Mouse (Mus musculus): ENCODE measurements around the gene Mmel1. TPM values are rescaled to one million over a fixed set of nuclear protein-coding genes. Genes with fewer than 3 reads are reported as not detected.

Gene Mmel1
- polyA plus RNA-seq, 1 experiment from 2014 or later = 0.93 TPM

- Histone ChIP-seq H3K4me2 (ENCODE audit: low read length) (peak overlapping the region; percentile 45), H3K27ac (ENCODE audit: low read depth, low read length) (no peak overlapping the region), H3K9ac (ENCODE audit: low read depth, low read length) (peak overlapping the region; percentile 63), H3K4me1 (ENCODE audit: control insufficient read depth, insufficient read depth, low read depth, low read length) (peaks cover 2% of the 10 kb centered on the region; the same call in 1 of the 2 replicates), H3K27me3 (replicated peaks; ENCODE audit: control insufficient read depth, insufficient read depth, low read length) (no peaks in the 10 kb centered on the region), H3K9me3 (ENCODE audit: control insufficient read depth, low read length) (no peaks in the 10 kb centered on the region), H3K36me3 (ENCODE audit: control insufficient read depth, insufficient read depth, low read length) (no peaks in the 10 kb centered on the region), H3K4me3 (ENCODE audit: low read length) (peak overlapping the region; percentile 39)
- ATAC-seq = peak; percentile 83
- 3% methylated on average over 13 of the region's 13 CpGs for WGBS
Measured at GRCm38 (mm10) chr4:154871757-154872251, 2.4 kb downstream of the Mmel1 start.

- no peak for ATAC-seq
- Histone ChIP-seq H3K4me1 (ENCODE audit: control insufficient read depth, insufficient read depth, low read depth, low read length) (peaks cover 3% of the 10 kb centered on the region), H3K27me3 (replicated peaks; ENCODE audit: control insufficient read depth, insufficient read depth, low read length) (no peaks in the 10 kb centered on the region), H3K9ac (ENCODE audit: low read depth, low read length) (no peak overlapping the region), H3K9me3 (ENCODE audit: control insufficient read depth, low read length) (no peaks in the 10 kb centered on the region), H3K27ac (ENCODE audit: low read depth, low read length) (no peak overlapping the region), H3K36me3 (ENCODE audit: control insufficient read depth, insufficient read depth, low read length) (no peaks in the 10 kb centered on the region), H3K4me3 (ENCODE audit: low read length) (no peak overlapping the region), H3K4me2 (ENCODE audit: low read length) (no peak overlapping the region)
- 72% methylated on average over 6 of the region's 6 CpGs for WGBS
Measured at GRCm38 (mm10) chr4:154873186-154873585, 3.8 kb downstream of the Mmel1 start.

- Histone ChIP-seq H3K4me1 (ENCODE audit: control insufficient read depth, insufficient read depth, low read depth, low read length) (peaks cover 4% of the 10 kb centered on the region), H3K9me3 (ENCODE audit: control insufficient read depth, low read length) (no peaks in the 10 kb centered on the region), H3K4me2 (ENCODE audit: low read length) (peak overlapping the region; percentile 73), H3K27me3 (replicated peaks; ENCODE audit: control insufficient read depth, insufficient read depth, low read length) (no peaks in the 10 kb centered on the region), H3K4me3 (ENCODE audit: low read length) (peak overlapping the region; percentile 41), H3K36me3 (ENCODE audit: control insufficient read depth, insufficient read depth, low read length) (no peaks in the 10 kb centered on the region), H3K9ac (ENCODE audit: low read depth, low read length) (peak overlapping the region; percentile 56), H3K27ac (ENCODE audit: low read depth, low read length) (peak overlapping the region; percentile 68)
- peak; percentile 98 for ATAC-seq
- 12% methylated on average over 18 of the region's 18 CpGs for WGBS
Measured at GRCm38 (mm10) chr4:154877864-154878548, 8.6 kb downstream of the Mmel1 start.

GRCm38 (mm10) chr4:154880730-154881129, 11.3 kb downstream of the Mmel1 start:
- Histone ChIP-seq H3K9ac (ENCODE audit: low read depth, low read length) (no peak overlapping the region), H3K27ac (ENCODE audit: low read depth, low read length) (no peak overlapping the region), H3K4me2 (ENCODE audit: low read length) (no peak overlapping the region), H3K4me3 (ENCODE audit: low read length) (no peak overlapping the region), H3K36me3 (ENCODE audit: control insufficient read depth, insufficient read depth, low read length) (no peaks in the 10 kb centered on the region), H3K9me3 (ENCODE audit: control insufficient read depth, low read length) (no peaks in the 10 kb centered on the region), H3K27me3 (replicated peaks; ENCODE audit: control insufficient read depth, insufficient read depth, low read length) (no peaks in the 10 kb centered on the region), H3K4me1 (ENCODE audit: control insufficient read depth, insufficient read depth, low read depth, low read length) (peaks cover 4% of the 10 kb centered on the region)
- WGBS = 78% methylated on average over 6 of the region's 6 CpGs
- no peak for ATAC-seq

GRCm38 (mm10) chr4:154882014-154882659, 12.8 kb downstream of the Mmel1 start:
- H3K4me2 ChIP-seq (ENCODE audit: low read length) = no peak overlapping the region

GRCm38 (mm10) chr4:154885416-154885815, 16.0 kb downstream of the Mmel1 start:
- no peaks in the 10 kb centered on the region for H3K9me3 ChIP-seq (ENCODE audit: control insufficient read depth, low read length)
- H3K36me3 ChIP-seq (ENCODE audit: control insufficient read depth, insufficient read depth, low read length) = no peaks in the 10 kb centered on the region
- no peak overlapping the region for H3K4me2 ChIP-seq (ENCODE audit: low read length)
- no peaks in the 10 kb centered on the region for H3K27me3 ChIP-seq (replicated peaks; ENCODE audit: control insufficient read depth, insufficient read depth, low read length)
- WGBS = 71% methylated on average over 11 of the region's 11 CpGs
- no peak overlapping the region for H3K4me3 ChIP-seq (ENCODE audit: low read length)
- H3K27ac ChIP-seq (ENCODE audit: low read depth, low read length) = no peak overlapping the region
- no peak for ATAC-seq
- no peak overlapping the region; the same call in 1 of the 2 replicates for H3K9ac ChIP-seq (ENCODE audit: low read depth, low read length)
- no peaks in the 10 kb centered on the region for H3K4me1 ChIP-seq (ENCODE audit: control insufficient read depth, insufficient read depth, low read depth, low read length)

More at GRCm38 (mm10) chr4:154882014-154882659, 12.8 kb downstream of the Mmel1 start:
- H3K4me1 ChIP-seq (ENCODE audit: control insufficient read depth, insufficient read depth, low read depth, low read length) = peaks cover 4% of the 10 kb centered on the region
- H3K4me3 ChIP-seq (ENCODE audit: low read length) = no peak overlapping the region
- WGBS = 27% methylated on average over 14 of the region's 14 CpGs
- no peak overlapping the region for H3K9ac ChIP-seq (ENCODE audit: low read depth, low read length)
- no peak for ATAC-seq
- H3K27ac ChIP-seq (ENCODE audit: low read depth, low read length) = no peak overlapping the region
- H3K9me3 ChIP-seq (ENCODE audit: control insufficient read depth, low read length) = no peaks in the 10 kb centered on the region
- no peaks in the 10 kb centered on the region for H3K36me3 ChIP-seq (ENCODE audit: control insufficient read depth, insufficient read depth, low read length)
- no peaks in the 10 kb centered on the region for H3K27me3 ChIP-seq (replicated peaks; ENCODE audit: control insufficient read depth, insufficient read depth, low read length)

- Histone ChIP-seq H3K27me3 (replicated peaks; ENCODE audit: control insufficient read depth, insufficient read depth, low read length) (no peaks in the 10 kb centered on the region), H3K9me3 (ENCODE audit: control insufficient read depth, low read length) (no peaks in the 10 kb centered on the region), H3K4me3 (ENCODE audit: low read length) (no peak overlapping the region), H3K27ac (ENCODE audit: low read depth, low read length) (peak overlapping the region; percentile 62), H3K36me3 (ENCODE audit: control insufficient read depth, insufficient read depth, low read length) (no peaks in the 10 kb centered on the region), H3K9ac (ENCODE audit: low read depth, low read length) (no peak overlapping the region), H3K4me1 (ENCODE audit: control insufficient read depth, insufficient read depth, low read depth, low read length) (no peaks in the 10 kb centered on the region), H3K4me2 (ENCODE audit: low read length) (no peak overlapping the region)
- ATAC-seq = peak; percentile 66
- 67% methylated on average over 13 of the region's 13 CpGs for WGBS
Measured at GRCm38 (mm10) chr4:154886876-154887592, 17.6 kb downstream of the Mmel1 start.

- Histone ChIP-seq H3K9ac (ENCODE audit: low read depth, low read length) (no peak overlapping the region), H3K27me3 (replicated peaks; ENCODE audit: control insufficient read depth, insufficient read depth, low read length) (no peaks in the 10 kb centered on the region), H3K27ac (ENCODE audit: low read depth, low read length) (no peak overlapping the region; the same call in 1 of the 2 replicates), H3K9me3 (ENCODE audit: control insufficient read depth, low read length) (no peaks in the 10 kb centered on the region), H3K4me1 (ENCODE audit: control insufficient read depth, insufficient read depth, low read depth, low read length) (no peaks in the 10 kb centered on the region), H3K36me3 (ENCODE audit: control insufficient read depth, insufficient read depth, low read length) (no peaks in the 10 kb centered on the region), H3K4me2 (ENCODE audit: low read length) (no peak overlapping the region), H3K4me3 (ENCODE audit: low read length) (no peak overlapping the region)
- no peak for ATAC-seq
- 82% methylated on average over 15 of the region's 15 CpGs for whole genome bisulfite sequencing
Measured at GRCm38 (mm10) chr4:154887593-154888250, 18.3 kb downstream of the Mmel1 start.

All from hindbrain, embryonic 16.5 days (tissue).